Mouse (Mus musculus): Measurements from ENCODE around the gene Pde12. TPM values are rescaled to one million over a fixed set of nuclear protein-coding genes. Genes with fewer than 3 reads are reported as not detected.

The Pde12 gene
- 4.6 TPM for polyA plus RNA-seq (2017; shearing (Covaris generic))

GRCm38 (mm10) chr14:26669292-26670073 is at the start of gene Pde12:
Gene Pde12 (minus strand): TSS chr14:26669883.

GRCm38 (mm10) chr14:26692974-26693373 is 23.3 kb upstream of the Pde12 start, which contains the start of gene Dnah12:
Gene Dnah12 (plus strand): TSS chr14:26693274.

GRCm38 (mm10) chr14:26637851-26638707 is 31.6 kb downstream of the Pde12 start, which contains the start of gene Arf4:
Gene Arf4 (plus strand): TSS chr14:26638074.

Other genes with a start within 250 kb of the Pde12 start
- gene Slmap, start 135.0 kb downstream of the Pde12 start, polyA plus RNA-seq (2017; shearing (Covaris generic)) = 10.4 TPM
- gene Dennd6a, start 96.0 kb downstream of the Pde12 start, polyA plus RNA-seq (2017; shearing (Covaris generic)) = 4.9 TPM
- 224 TPM for gene Arf4, start 31.8 kb downstream of the Pde12 start, polyA plus RNA-seq (2017; shearing (Covaris generic))
- 0.07 TPM for gene Dnah12, start 23.4 kb upstream of the Pde12 start, polyA plus RNA-seq (2017; shearing (Covaris generic))
- 0.56 TPM for gene Asb14, start 224.7 kb upstream of the Pde12 start, polyA plus RNA-seq (2017; shearing (Covaris generic))

All from CD4-positive, CD25-positive, alpha-beta regulatory T cell, adult 9 weeks (primary cell).